Mouse (Mus musculus): ENCODE results near the gene Cbx6. TPM values are rescaled to one million over a fixed set of nuclear protein-coding genes. Genes with fewer than 3 reads are reported as not detected.
"Not testable (repeated sequence)": the region's sequence is repeated elsewhere in the genome, so short reads cannot be mapped to it uniquely, and the experiment has no call there.

The Cbx6 gene
- polyA plus RNA-seq, 1 experiment from 2014 or later = 26.1 TPM

GRCm38 (mm10) chr15:79827061-79827777 lies 7.3 kb downstream of the Cbx6 start:
- peaks cover 71% of the 10 kb centered on the region for H3K4me1 ChIP-seq (replicated peaks)
- H3K4me3 ChIP-seq = no peak overlapping the region
- no peaks in the 10 kb centered on the region for H3K9me3 ChIP-seq
- H3K27me3 ChIP-seq (ENCODE audit: insufficient read depth, poor library complexity, severe bottlenecking) = no peaks in the 10 kb centered on the region
- peaks cover 67% of the 10 kb centered on the region for H3K36me3 ChIP-seq
- WGBS = 91% methylated on average over 14 of the region's 14 CpGs
- 0 out of 2 replicates have a peak overlapping the region, but pooled peaks have one; percentile 4 for H3K27ac ChIP-seq
- DNase-seq (ENCODE audit: low spot score) = no peak

GRCm38 (mm10) chr15:79826221-79826935 lies 8.1 kb downstream of the Cbx6 start:
- Histone ChIP-seq H3K9me3 (no peaks in the 10 kb centered on the region), H3K36me3 (peaks cover 61% of the 10 kb centered on the region), H3K27ac (no peak overlapping the region), H3K4me1 (replicated peaks) (peaks cover 63% of the 10 kb centered on the region), H3K27me3 (ENCODE audit: insufficient read depth, poor library complexity, severe bottlenecking) (no peaks in the 10 kb centered on the region), H3K4me3 (no peak overlapping the region)
- 89% methylated on average over 9 of the region's 9 CpGs for WGBS
- DNase-seq (ENCODE audit: low spot score) = no peak

GRCm38 (mm10) chr15:79825146-79825825 lies 9.2 kb downstream of the Cbx6 start:
- H3K27ac ChIP-seq = no peak overlapping the region
- H3K27me3 ChIP-seq (ENCODE audit: insufficient read depth, poor library complexity, severe bottlenecking) = no peaks in the 10 kb centered on the region
- DNase-seq (ENCODE audit: low spot score) = peak; percentile 49
- H3K4me1 ChIP-seq (replicated peaks) = peaks cover 57% of the 10 kb centered on the region
- H3K9me3 ChIP-seq = no peaks in the 10 kb centered on the region
- H3K4me3 ChIP-seq = no peak overlapping the region
- 60% methylated on average over 14 of the region's 14 CpGs for WGBS
- H3K36me3 ChIP-seq = peaks cover 59% of the 10 kb centered on the region

GRCm38 (mm10) chr15:79823588-79824280 lies 10.8 kb downstream of the Cbx6 start:
- Histone ChIP-seq H3K9me3 (no peaks in the 10 kb centered on the region), H3K4me3 (no peak overlapping the region), H3K4me1 (replicated peaks) (peaks cover 41% of the 10 kb centered on the region), H3K36me3 (peaks cover 56% of the 10 kb centered on the region), H3K27ac (no peak overlapping the region), H3K27me3 (ENCODE audit: insufficient read depth, poor library complexity, severe bottlenecking) (no peaks in the 10 kb centered on the region)
- no peak for DNase-seq (ENCODE audit: low spot score)
- WGBS = 79% methylated on average over 19 of the region's 19 CpGs

- Histone ChIP-seq H3K27ac (no peak overlapping the region), H3K4me1 (replicated peaks) (peaks cover 29% of the 10 kb centered on the region), H3K36me3 (peaks cover 44% of the 10 kb centered on the region), H3K9me3 (no peaks in the 10 kb centered on the region), H3K4me3 (no peak overlapping the region), H3K27me3 (ENCODE audit: insufficient read depth, poor library complexity, severe bottlenecking) (no peaks in the 10 kb centered on the region)
- no peak for DNase-seq (ENCODE audit: low spot score)
- 74% methylated on average over 13 of the region's 13 CpGs for WGBS
Observed at GRCm38 (mm10) chr15:79822265-79823199, 12.0 kb downstream of the Cbx6 start.

- H3K4me3 ChIP-seq = no peak overlapping the region
- no peak overlapping the region for H3K27ac ChIP-seq
- H3K9me3 ChIP-seq = no peaks in the 10 kb centered on the region
- WGBS = 86% methylated on average over 4 of the region's 4 CpGs
- H3K27me3 ChIP-seq (ENCODE audit: insufficient read depth, poor library complexity, severe bottlenecking) = no peaks in the 10 kb centered on the region; the same call in 1 of the 2 replicates
- no peak for DNase-seq (ENCODE audit: low spot score)
- peaks cover 32% of the 10 kb centered on the region for H3K4me1 ChIP-seq (replicated peaks)
- H3K36me3 ChIP-seq = peaks cover 8% of the 10 kb centered on the region
Observed at GRCm38 (mm10) chr15:79818325-79818724, 16.2 kb downstream of the Cbx6 start.

GRCm38 (mm10) chr15:79813666-79814258 lies 20.7 kb downstream of the Cbx6 start:
- Histone ChIP-seq H3K27ac (no peak overlapping the region), H3K4me3 (no peak overlapping the region), H3K4me1 (replicated peaks) (peaks cover 23% of the 10 kb centered on the region), H3K27me3 (ENCODE audit: insufficient read depth, poor library complexity, severe bottlenecking) (peaks cover 6% of the 10 kb centered on the region; the same call in 1 of the 2 replicates), H3K9me3 (no peaks in the 10 kb centered on the region), H3K36me3 (no peaks in the 10 kb centered on the region)
- DNase-seq (ENCODE audit: low spot score) = no peak
- 59% methylated on average over 8 of the region's 8 CpGs for WGBS

GRCm38 (mm10) chr15:79812840-79813239 lies 21.6 kb downstream of the Cbx6 start:
- not testable (repeated sequence) for H3K4me3 ChIP-seq; H3K9me3 ChIP-seq; H3K27ac ChIP-seq; DNase-seq (ENCODE audit: low spot score); H3K36me3 ChIP-seq
- 71% methylated on average over 2 of the region's 2 CpGs for WGBS
- peaks cover 23% of the 10 kb centered on the region for H3K4me1 ChIP-seq (replicated peaks)
- peaks cover 12% of the 10 kb centered on the region; the same call in 1 of the 2 replicates for H3K27me3 ChIP-seq (ENCODE audit: insufficient read depth, poor library complexity, severe bottlenecking)

GRCm38 (mm10) chr15:79810997-79811396 lies 23.5 kb downstream of the Cbx6 start:
- no peaks in the 10 kb centered on the region for H3K36me3 ChIP-seq
- WGBS = 69% methylated on average over 4 of the region's 4 CpGs
- peaks cover 30% of the 10 kb centered on the region for H3K27me3 ChIP-seq (ENCODE audit: insufficient read depth, poor library complexity, severe bottlenecking)
- no peak for DNase-seq (ENCODE audit: low spot score)
- no peak overlapping the region for H3K27ac ChIP-seq
- H3K9me3 ChIP-seq = no peaks in the 10 kb centered on the region
- H3K4me3 ChIP-seq = no peak overlapping the region
- peaks cover 21% of the 10 kb centered on the region for H3K4me1 ChIP-seq (replicated peaks)

- Histone ChIP-seq H3K27ac (no peak overlapping the region), H3K9me3 (no peaks in the 10 kb centered on the region), H3K27me3 (ENCODE audit: insufficient read depth, poor library complexity, severe bottlenecking) (peaks cover 39% of the 10 kb centered on the region), H3K4me3 (no peak overlapping the region), H3K36me3 (no peaks in the 10 kb centered on the region), H3K4me1 (replicated peaks) (peaks cover 14% of the 10 kb centered on the region)
- no peak for DNase-seq (ENCODE audit: low spot score)
- 67% methylated on average over 3 of the region's 3 CpGs for WGBS
Observed at GRCm38 (mm10) chr15:79810061-79810460, 24.4 kb downstream of the Cbx6 start.

- Histone ChIP-seq H3K4me3 (no peak overlapping the region), H3K9me3 (no peaks in the 10 kb centered on the region), H3K27me3 (ENCODE audit: insufficient read depth, poor library complexity, severe bottlenecking) (peaks cover 53% of the 10 kb centered on the region), H3K27ac (no peak overlapping the region), H3K36me3 (no peaks in the 10 kb centered on the region), H3K4me1 (replicated peaks) (peaks cover 19% of the 10 kb centered on the region)
- WGBS = 56% methylated on average over 5 of the region's 5 CpGs
- no peak for DNase-seq (ENCODE audit: low spot score)
Observed at GRCm38 (mm10) chr15:79808658-79809057, 25.8 kb downstream of the Cbx6 start.

Measured in hindbrain, embryonic 10.5 days (tissue).